Mouse (Mus musculus) 416B (cell line): ENCODE data around the gene Shisal2b.

Experiments
- DNase-seq: peaks from one replicate; pipeline ENCODE4 v3.0.0; 2011; ENCODE audit warnings: low read depth

Shisal2b gene

GRCm38 (mm10) chr13:104816635-104817571 lies 46.8 kb downstream of the Shisal2b start, which contains the start of gene Cwc27:
TSS of gene Cwc27 (minus strand) at chr13:104817142.
- peak; percentile 92 for DNase-seq

GRCm38 (mm10) chr13:104816270-104816634 lies 47.4 kb downstream of the Shisal2b start:
- peak; percentile 89 for DNase-seq

GRCm38 (mm10) chr13:104805681-104806080 lies 58.0 kb downstream of the Shisal2b start:
- peak; percentile 77 for DNase-seq

GRCm38 (mm10) chr13:104799566-104800182 lies 64.0 kb downstream of the Shisal2b start:
- DNase-seq: no peak

GRCm38 (mm10) chr13:104799067-104799466 lies 64.6 kb downstream of the Shisal2b start:
- DNase-seq: no peak
